Mouse (Mus musculus) 3134 (cell line): Measurements from ENCODE around the gene Sprtn.

Source experiments
- DNase-seq: peaks from one replicate; pipeline ENCODE4 v3.0.0-alpha.2; 2011; ENCODE audit warnings: low spot score; ENCODE audit not compliant: insufficient read length; ENCODE audit errors: extremely low read depth

Sprtn gene

DNA sequence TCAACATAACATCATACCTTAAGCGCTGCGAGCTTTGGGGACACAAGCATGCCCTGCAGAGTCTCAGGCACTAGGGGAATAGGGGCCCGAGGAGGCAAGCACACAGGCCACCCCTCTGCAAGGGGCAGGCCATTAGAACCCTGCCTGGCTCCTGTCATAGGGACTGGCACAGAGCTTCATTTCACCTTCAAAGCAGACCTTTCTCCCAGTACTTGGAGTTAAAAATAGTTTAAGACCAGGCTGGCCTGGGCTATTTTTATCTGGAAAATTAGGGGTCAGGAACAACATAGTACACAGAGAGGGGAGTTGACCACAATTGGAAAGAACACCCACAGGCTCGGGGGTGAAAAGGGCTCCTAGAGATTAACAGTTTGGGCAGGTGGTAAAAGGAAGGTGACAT lies 39.6 kb downstream of the Sprtn start:
- no peak for DNase-seq

DNA sequence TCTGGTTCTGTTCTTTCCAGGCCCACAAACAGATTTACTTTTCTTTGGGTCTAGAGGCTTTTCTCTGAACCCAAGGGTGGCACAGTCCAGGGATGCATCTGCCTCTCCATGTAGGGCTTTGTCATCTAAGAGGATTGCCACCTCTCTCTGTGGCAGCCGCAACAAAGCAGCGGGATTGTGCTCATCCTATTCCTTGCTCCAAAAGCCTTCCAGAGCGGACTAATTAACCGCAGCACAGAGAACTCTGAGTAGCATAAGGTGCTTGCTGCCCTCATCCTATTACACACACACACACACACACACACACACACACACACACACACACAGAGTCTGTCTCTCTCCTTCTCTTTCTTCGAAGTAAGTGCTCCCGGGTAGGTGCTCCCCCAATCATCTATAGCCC lies 46.1 kb downstream of the Sprtn start:
- no peak for DNase-seq

DNA sequence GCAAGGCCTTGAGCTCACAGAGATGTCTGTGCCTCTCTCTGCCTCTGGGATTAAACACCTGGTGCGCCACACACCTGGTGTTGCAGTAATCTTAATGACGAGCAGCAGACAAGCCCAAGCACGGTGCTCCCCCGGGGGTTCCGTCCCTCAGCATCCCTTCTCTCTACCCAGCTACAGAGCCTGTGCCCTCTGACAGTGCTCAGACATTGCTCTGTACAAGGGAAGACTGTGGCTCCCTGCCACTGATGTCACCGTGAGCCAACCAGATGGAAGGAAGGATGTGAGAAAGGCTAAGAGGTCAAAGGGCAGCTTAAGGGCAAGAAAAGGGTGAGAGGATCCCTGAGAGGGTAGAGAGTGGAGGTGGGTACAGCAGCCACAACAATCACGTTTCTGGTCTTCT lies 46.7 kb downstream of the Sprtn start:
- DNase-seq = no peak

DNA sequence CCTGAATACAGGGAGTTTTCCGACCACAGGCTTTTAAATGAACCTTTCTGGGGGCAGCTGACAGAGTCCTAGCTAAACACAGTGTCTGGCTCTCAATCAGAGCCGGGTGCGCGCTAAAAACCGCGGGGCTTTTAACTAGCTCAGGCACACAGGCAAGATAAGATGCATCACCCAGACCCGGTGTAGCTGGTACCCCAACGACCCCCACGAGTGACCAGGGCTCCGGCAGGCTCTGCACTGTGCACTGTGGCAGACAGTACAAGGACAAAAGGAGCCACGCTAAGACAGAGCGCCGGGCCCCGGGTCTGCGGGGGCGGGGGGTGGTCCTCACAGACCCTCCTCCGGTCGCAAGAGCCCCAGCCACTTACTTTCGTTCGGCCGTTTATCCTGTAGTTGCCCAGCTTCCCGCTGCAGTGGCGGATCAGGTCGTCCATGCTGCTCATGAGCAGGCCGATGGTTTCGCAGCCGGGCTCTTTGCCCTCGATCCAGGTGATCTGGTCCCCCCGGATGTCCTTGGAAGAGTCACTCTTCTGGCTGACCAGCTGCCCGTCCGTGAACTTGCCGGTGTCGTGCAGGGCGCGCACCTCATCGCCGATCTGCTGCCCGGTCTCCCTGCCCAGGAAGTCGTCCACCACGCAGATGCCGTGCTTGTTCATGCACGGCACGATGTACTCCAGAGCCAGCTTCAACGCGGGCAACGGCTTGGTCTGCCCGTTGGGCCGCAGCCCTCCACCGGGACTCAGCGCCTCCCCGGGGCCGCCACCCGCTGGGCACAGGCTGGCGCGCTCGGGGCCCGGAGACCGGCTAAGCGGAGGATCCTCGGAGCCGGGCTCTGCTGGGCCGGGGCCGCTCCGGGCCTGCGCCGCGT lies 50.4 kb downstream of the Sprtn start:
- peak; percentile 72 for DNase-seq

DNA sequence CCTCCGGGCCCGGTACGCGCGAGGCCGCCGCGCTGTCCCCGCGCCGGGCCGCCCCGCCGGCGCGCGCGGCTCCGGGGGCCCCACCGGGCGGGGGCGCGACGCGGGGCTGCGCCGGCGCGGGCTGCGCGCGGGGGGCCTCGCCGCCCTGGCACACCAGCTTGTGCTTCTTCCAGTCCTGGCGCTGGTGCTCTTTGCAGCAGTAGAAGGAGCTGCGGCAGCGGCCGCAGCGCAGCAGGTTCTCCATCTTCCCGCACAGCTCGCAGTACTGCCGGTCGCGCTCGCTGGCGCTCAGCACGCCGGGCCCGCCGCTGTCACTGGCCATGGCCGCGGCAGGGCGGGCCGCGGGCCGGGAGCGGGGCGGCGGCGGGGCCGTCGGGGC lies 51.0 kb downstream of the Sprtn start:
- peak; percentile 30 for DNase-seq

DNA sequence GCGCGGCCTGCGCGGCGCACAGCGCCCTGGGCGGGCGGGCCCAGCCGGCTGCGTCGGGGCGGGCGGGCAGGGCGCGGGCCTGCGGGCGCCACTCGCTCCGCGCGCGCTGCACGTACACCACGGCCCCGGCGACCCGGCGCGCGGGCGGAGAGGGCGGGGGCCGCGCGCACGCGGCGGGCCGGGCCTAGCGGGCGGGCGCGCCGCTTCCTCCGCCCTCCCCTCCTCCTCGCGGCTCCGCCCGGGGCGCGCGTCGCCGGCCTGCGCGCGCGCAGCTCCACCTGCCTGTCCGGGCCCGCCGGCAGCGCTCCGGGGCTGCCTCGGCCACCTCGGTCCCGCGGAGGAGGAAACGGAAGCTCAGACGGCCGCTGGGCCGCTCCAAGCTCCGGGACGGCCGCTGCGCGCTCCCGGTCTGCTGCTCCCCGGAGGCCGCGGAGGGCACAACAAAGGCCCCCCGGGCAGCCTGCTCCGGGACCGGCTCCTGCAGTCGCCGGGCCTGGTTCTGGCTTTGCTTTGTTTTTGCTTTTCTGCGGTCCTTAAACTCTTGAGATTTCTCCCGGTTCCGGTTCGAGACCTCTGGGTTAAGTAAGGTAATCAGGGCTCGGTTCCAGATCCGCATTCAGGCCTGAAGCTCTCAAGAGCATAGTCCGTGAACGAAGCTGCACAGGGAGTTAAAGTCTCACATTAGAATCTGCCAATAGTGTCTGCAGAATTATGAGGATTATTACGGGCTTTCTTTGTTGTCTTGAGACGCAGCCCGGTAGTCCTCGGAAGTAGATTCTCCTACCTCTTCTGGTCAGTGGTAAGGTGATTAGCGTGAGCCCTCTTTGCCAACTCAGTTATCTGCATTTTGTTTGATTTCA lies 51.8 kb downstream of the Sprtn start, which contains the start of gene Egln1:
Gene Egln1, minus strand, starts transcription at position 116 of the 860 bp plus-strand sequence.
- DNase-seq = peak; percentile 83

DNA sequence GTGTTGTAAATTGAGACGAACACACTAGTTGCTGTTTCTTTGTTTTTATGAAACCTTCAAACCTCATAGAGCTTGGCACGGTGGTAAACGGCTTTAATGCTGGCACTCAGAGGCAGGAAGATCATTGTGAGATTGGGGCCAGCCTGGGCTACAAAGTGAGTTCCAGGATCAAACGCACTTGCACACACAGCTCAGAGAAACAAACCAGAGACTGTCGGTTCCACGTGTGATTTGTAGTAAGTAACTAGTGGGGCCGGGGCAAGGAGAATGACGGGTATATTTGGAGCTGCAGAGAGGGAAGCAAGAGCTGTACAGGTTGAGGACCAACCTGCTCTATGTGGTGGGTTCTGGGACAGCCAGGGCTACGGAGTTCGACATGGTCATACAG lies 52.4 kb downstream of the Sprtn start:
- DNase-seq = no peak

DNA sequence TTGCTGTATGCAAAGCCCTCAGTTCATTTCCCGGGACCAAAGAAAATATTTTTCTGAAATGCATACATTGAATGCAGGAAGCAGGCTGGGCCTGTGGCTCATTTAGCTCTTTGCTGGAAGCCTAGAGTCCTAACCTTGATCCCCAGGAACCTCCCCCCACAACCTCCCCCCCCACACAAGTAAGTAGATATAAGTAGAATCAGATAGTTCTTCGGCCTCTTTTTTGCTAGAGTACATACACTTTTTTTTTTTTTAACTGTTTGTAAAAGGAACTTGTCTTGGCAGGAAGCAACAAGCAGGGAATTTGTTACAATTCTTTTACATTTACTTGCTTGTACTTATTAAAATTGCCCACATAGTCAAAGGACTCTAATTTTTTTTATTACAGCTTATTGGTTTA lies 53.2 kb downstream of the Sprtn start:
- no peak for DNase-seq

DNA sequence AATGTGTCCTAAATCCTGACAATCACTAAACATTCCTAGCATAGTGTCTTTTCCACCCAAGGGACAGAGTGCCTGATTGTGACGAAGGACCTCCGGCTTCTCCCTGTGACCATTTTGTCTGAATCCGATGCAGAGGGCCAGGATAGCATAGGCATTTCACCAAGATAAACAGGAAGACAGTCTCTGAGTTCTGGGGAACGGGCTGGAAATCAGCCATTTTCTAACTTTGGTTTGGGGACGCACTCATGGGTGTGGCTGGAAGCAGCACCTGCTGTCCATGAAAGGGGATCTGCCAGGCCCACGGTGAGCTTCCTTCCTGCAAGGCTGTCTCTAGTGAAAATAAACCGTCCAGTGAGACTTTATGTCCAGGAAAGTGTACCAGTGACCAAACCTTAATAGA lies 55.5 kb downstream of the Sprtn start:
- DNase-seq = no peak

DNA sequence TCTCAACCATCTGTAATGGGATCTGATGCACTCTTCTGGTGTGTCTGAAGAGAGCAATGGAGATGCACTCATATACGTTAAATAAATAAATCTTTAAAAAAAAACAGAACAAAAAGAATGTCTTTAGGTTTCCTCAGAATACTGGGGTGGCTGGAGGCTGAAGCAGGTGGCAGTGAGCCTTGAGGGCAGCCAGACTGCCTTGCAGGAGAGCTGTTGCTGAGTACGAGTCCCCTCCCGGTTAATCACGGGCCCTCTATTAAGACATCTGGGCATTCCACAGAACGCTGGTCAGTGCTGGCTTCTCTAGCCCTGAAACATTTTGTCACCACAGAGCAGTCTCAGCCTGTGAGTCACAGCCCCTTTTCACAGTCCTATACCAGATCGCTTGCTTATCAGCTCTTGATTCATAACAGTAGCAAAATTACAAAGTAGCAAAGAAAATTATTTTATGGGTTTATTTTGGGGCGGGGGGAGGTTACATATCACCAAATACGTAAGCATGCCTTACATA lies 56.9 kb downstream of the Sprtn start:
- peak; percentile 46 for DNase-seq
